Mouse (Mus musculus) stomach, postnatal 0 days (tissue): ENCODE results near the gene Serpinf2.

Experiments used
- CTCF ChIP-seq: IDR thresholded peaks from 2 replicates; pipeline ENCODE4 v1.5.1; 2016; ENCODE audit warnings: antibody characterized with exemption, low read depth, mild to moderate bottlenecking, moderate library complexity
- EP300 ChIP-seq: optimal IDR thresholded peaks from 2 replicates; pipeline ENCODE3; 2016; ENCODE audit warnings: antibody characterized with exemption

DNA sequence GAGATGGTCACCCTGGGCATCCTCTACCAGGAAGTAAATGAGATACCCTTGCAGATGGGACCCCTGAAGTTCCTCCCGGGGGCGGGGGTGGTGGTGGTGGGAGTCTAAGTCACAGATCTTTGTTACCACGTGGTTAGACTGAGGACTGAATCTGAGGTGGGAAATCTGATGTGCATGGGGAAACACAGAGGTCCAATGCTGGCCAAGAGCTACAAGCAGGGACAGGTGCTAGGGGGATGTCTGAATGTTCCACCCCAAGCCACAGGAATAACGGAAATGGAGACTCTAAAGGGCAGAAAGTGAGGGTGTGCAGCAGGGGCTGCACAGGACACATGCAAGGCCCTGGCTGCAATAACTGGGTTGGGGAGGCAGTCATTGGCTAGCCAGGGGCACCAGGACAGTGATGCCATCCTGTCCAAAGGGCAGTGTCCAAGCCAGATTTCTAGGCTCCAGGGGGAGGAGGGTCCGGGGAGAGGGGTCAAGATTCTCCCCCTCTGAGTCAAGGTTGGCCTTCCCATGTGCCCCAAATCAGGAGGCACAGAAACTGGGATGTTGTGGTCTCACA is 18.5 kb downstream of the Serpinf2 start:
- TF ChIP-seq CTCF: no peak
- no peak for TF ChIP-seq EP300
